Mouse (Mus musculus) adrenal gland, adult 10 weeks (tissue): ENCODE measurements around the gene Sh2d5. TPM values are rescaled to one million over a fixed set of nuclear protein-coding genes. Genes with fewer than 3 reads are reported as not detected.

Experiments used
- polyA plus RNA-seq: library from polyadenylated mRNA; stranded (reverse); fragments of 350-450 nt; fragmentation: Illumina TruSeq; extraction: RNeasy Lipid Tissue Mini Kit (QIAGEN cat#74804); gene quantifications from one replicate; pipeline ENCODE4 v1.2.3, GENCODE M21; 2014; ENCODE audit warnings: low read depth, low replicate concordance

The Sh2d5 gene
- 0.58 TPM for polyA plus RNA-seq

GRCm38 (mm10) chr4:138250088-138250960, at the start of gene Sh2d5, which contains the start of gene Kif17:
TSS of gene Sh2d5 (plus strand) at chr4:138250403.
TSS of gene Kif17 (plus strand) at chr4:138250435.

GRCm38 (mm10) chr4:138216200-138216890, 33.9 kb upstream of the Sh2d5 start, which contains the start of gene Hp1bp3:
TSS of gene Hp1bp3 (plus strand) at chr4:138216296.

DNA sequence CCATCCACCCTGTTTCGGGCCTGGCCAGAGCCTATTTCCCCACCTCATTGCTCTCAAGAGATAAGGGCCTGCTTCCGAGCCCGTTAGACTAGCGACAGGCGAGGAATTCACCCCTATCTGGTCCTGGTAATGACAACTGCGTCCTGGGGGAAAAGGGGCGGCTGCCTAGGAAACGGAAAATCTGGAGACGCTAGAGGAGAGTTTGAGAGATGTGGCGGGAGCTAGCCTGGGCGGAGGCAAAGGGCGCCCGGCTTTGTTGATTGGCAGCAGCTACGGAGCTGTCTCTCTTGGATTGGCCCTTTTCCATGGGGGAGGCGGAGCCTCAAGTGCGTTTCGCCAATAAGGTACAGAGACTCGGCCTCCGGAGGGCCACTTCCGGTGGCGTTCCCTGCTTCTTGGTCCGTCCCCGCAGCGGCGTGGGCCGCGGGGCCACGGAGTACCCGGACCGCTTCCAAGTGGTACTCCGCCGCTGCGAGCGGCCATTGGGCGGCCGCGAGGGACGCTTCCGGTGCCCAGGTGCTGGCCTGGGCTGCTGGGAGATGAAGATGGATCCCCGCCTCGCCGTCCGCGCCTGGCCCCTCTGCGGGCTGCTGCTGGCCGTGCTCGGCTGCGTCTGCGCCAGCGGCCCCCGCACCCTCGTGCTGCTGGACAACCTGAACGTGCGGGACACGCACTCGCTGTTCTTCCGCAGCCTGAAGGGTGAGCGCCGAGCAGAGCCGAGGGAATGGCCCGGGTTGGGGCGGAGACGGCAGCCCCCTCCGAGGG, 54.3 kb downstream of the Sh2d5 start, which contains the start of gene Ddost:
Gene Ddost (plus strand): TSS at position 391 of the 765 bp plus-strand sequence.

Other genes with a start within 250 kb of the Sh2d5 start
- 193 TPM for gene Hp1bp3, start 34.1 kb upstream of the Sh2d5 start, polyA plus RNA-seq
- gene Kif17, start within 50 bp of the Sh2d5 start, polyA plus RNA-seq: 0.41 TPM
- 23.3 TPM for gene Ddost, start 54.3 kb downstream of the Sh2d5 start, polyA plus RNA-seq
- 104 TPM for gene Pink1, start 75.9 kb downstream of the Sh2d5 start, polyA plus RNA-seq
- 1.2 TPM for gene Cda, start 117.6 kb downstream of the Sh2d5 start, polyA plus RNA-seq
- not detected for gene Fam43b, start 146.1 kb downstream of the Sh2d5 start, polyA plus RNA-seq
- 6.0 TPM for gene Mul1, start 184.3 kb downstream of the Sh2d5 start, polyA plus RNA-seq
- 39.0 TPM for gene Camk2n1, start 203.9 kb downstream of the Sh2d5 start, polyA plus RNA-seq